17 mouse cellular contexts compared by ENCODE assay signal in genomic region chr10:127185101-127185500, GRCm38 (mm10). TPM values are rescaled to one million over a fixed set of nuclear protein-coding genes. Genes with fewer than 3 reads are reported as not detected.
DNase-seq lines count a peak whose midpoint lies in the region; ATAC-seq and TF ChIP-seq lines count a peak whose summit lies in the region.
"Had no signal": no experiment of that assay in that cellular context is flagged by ENCODE, and none has a peak within 500 bp of the region (broad histone marks: within the 10 kb centered on the region; RNA-seq: fewer than 3 reads in every experiment).

No protein-coding gene starts in this region.

- H3K36me3 ChIP-seq in forebrain, postnatal 0 days (ENCODE audit: insufficient read depth) = 0 out of 2 replicates have a peak, but pooled peaks cover 1% of the 10 kb centered on the region
- peaks cover 4% of the 10 kb centered on the region; the same call in 1 of the 2 replicates for H3K36me3 ChIP-seq in forebrain, embryonic 16.5 days (ENCODE audit: control insufficient read depth, insufficient read depth)
- H3K36me3 ChIP-seq in midbrain, embryonic 14.5 days (ENCODE audit: control insufficient read depth, insufficient read depth, low read length) = no peaks in the 10 kb centered on the region
- H3K36me3 ChIP-seq in midbrain, embryonic 15.5 days (replicated peaks) = no peaks in the 10 kb centered on the region
- H3K36me3 ChIP-seq in hindbrain, embryonic 12.5 days = 0 out of 2 replicates have a peak, but pooled peaks cover 4% of the 10 kb centered on the region

- WGBS in forebrain, postnatal 0 days = 72% methylated on average over 9 of the region's 9 CpGs
- 72% methylated on average over 9 of the region's 9 CpGs for WGBS in forebrain, embryonic 16.5 days
- WGBS in midbrain, embryonic 14.5 days = 76% methylated on average over 9 of the region's 9 CpGs
- WGBS in midbrain, embryonic 15.5 days = 71% methylated on average over 9 of the region's 9 CpGs
- WGBS in hindbrain, embryonic 12.5 days = 65% methylated on average over 9 of the region's 9 CpGs

- DNase-seq in forebrain, postnatal 0 days = peak; percentile 58
- DNase-seq in midbrain, embryonic 14.5 days = peak; percentile 50
- peak; percentile 20 for DNase-seq in CD4-positive helper T cell, adult 2 months (ENCODE audit: low read depth, low spot score)
- DNase-seq in brain, adult 2 months (ENCODE audit: low read depth, low spot score) = peak; percentile 82
- no peak for DNase-seq in kidney, adult 18-20 months
- DNase-seq: cerebellum, adult 9-10 months; gastrocnemius, adult 2 months; kidney, postnatal 36 days; lung, adult 18-20 months; spleen, adult 18-20 months had no signal

- H3K27me3 ChIP-seq in forebrain, postnatal 0 days (ENCODE audit: insufficient read depth, low read length) = peaks cover 2% of the 10 kb centered on the region
- H3K27me3 ChIP-seq in forebrain, embryonic 16.5 days (replicated peaks; ENCODE audit: control insufficient read depth, insufficient read depth, low read length) = peaks cover 3% of the 10 kb centered on the region; the same call in 1 of the 2 replicates
- peaks cover 6% of the 10 kb centered on the region for H3K27me3 ChIP-seq in midbrain, embryonic 14.5 days (ENCODE audit: control insufficient read depth, insufficient read depth, low read length)
- H3K27me3 ChIP-seq in midbrain, embryonic 15.5 days (replicated peaks) = peaks cover 16% of the 10 kb centered on the region
- peaks cover 31% of the 10 kb centered on the region for H3K27me3 ChIP-seq in hindbrain, embryonic 12.5 days
- H3K27me3 ChIP-seq: Patski had no signal

- H3K27ac ChIP-seq in forebrain, postnatal 0 days (ENCODE audit: low read depth, low read length) = no peak overlapping the region
- H3K27ac ChIP-seq in forebrain, embryonic 16.5 days (ENCODE audit: low read length) = no peak overlapping the region
- no peak overlapping the region for H3K27ac ChIP-seq in midbrain, embryonic 14.5 days (replicated peaks; ENCODE audit: low read depth, low read length)
- no peak overlapping the region for H3K27ac ChIP-seq in midbrain, embryonic 15.5 days
- no peak overlapping the region for H3K27ac ChIP-seq in hindbrain, embryonic 12.5 days
- H3K27ac ChIP-seq: gastrocnemius, adult 2 months; limb, embryonic 13.5 days had no signal

- H3K4me2 ChIP-seq in forebrain, postnatal 0 days (ENCODE audit: low read depth) = no peak overlapping the region
- H3K4me2 ChIP-seq in forebrain, embryonic 16.5 days (ENCODE audit: low read length) = no peak overlapping the region
- H3K4me2 ChIP-seq in midbrain, embryonic 14.5 days (ENCODE audit: low read length) = no peak overlapping the region
- no peak overlapping the region for H3K4me2 ChIP-seq in midbrain, embryonic 15.5 days
- H3K4me2 ChIP-seq in hindbrain, embryonic 12.5 days (replicated peaks) = no peak overlapping the region
- H3K4me2 ChIP-seq: heart, embryonic 12.5 days had no signal

- H3K4me1 ChIP-seq in forebrain, postnatal 0 days (ENCODE audit: insufficient read depth) = peaks cover 15% of the 10 kb centered on the region
- H3K4me1 ChIP-seq in forebrain, embryonic 16.5 days (replicated peaks; ENCODE audit: control insufficient read depth, insufficient read depth, low read length) = peaks cover 37% of the 10 kb centered on the region
- peaks cover 32% of the 10 kb centered on the region for H3K4me1 ChIP-seq in midbrain, embryonic 14.5 days (ENCODE audit: control insufficient read depth, insufficient read depth, low read length)
- H3K4me1 ChIP-seq in midbrain, embryonic 15.5 days = peaks cover 42% of the 10 kb centered on the region
- peaks cover 51% of the 10 kb centered on the region for H3K4me1 ChIP-seq in hindbrain, embryonic 12.5 days

- ATAC-seq in forebrain, postnatal 0 days = no peak
- ATAC-seq in forebrain, embryonic 16.5 days = no peak
- ATAC-seq in midbrain, embryonic 14.5 days (ENCODE audit: low FRiP score, low TSS enrichment) = no peak
- ATAC-seq in midbrain, embryonic 15.5 days (replicated peaks) = no peak
- ATAC-seq in hindbrain, embryonic 12.5 days (ENCODE audit: low FRiP score) = no peak
- ATAC-seq: inflammation-experienced regulatory T-cells, adult 6 months; Patski had no signal

- no peak for TF ChIP-seq CTCF in forebrain, postnatal 0 days (IDR thresholded peaks at IDR 0.05; ENCODE audit: low read depth)

- H3K4me3 ChIP-seq in forebrain, postnatal 0 days (ENCODE audit: low read depth, low read length) = no peak overlapping the region
- no peak overlapping the region for H3K4me3 ChIP-seq in forebrain, embryonic 16.5 days (replicated peaks; ENCODE audit: low read length)
- no peak overlapping the region for H3K4me3 ChIP-seq in midbrain, embryonic 14.5 days (replicated peaks; ENCODE audit: low read depth, low read length)
- no peak overlapping the region for H3K4me3 ChIP-seq in midbrain, embryonic 15.5 days
- H3K4me3 ChIP-seq in hindbrain, embryonic 12.5 days = no peak overlapping the region
- H3K4me3 ChIP-seq: gastrocnemius, adult 2 months; heart, embryonic 12.5 days; limb, embryonic 13.5 days had no signal

- no peak overlapping the region for H3K9ac ChIP-seq in forebrain, postnatal 0 days
- H3K9ac ChIP-seq in forebrain, embryonic 16.5 days (replicated peaks; ENCODE audit: low read depth, low read length) = no peak overlapping the region
- H3K9ac ChIP-seq in midbrain, embryonic 14.5 days (replicated peaks; ENCODE audit: low read length) = no peak overlapping the region
- H3K9ac ChIP-seq in midbrain, embryonic 15.5 days = no peak overlapping the region
- no peak overlapping the region for H3K9ac ChIP-seq in hindbrain, embryonic 12.5 days
- H3K9ac ChIP-seq: heart, embryonic 12.5 days had no signal

- H3K9me3 ChIP-seq in forebrain, postnatal 0 days (ENCODE audit: low read length) = no peaks in the 10 kb centered on the region
- no peaks in the 10 kb centered on the region for H3K9me3 ChIP-seq in forebrain, embryonic 16.5 days (ENCODE audit: control insufficient read depth, low read length)
- H3K9me3 ChIP-seq in midbrain, embryonic 14.5 days (ENCODE audit: control insufficient read depth, low read length) = no peaks in the 10 kb centered on the region
- H3K9me3 ChIP-seq in midbrain, embryonic 15.5 days = no peaks in the 10 kb centered on the region
- no peaks in the 10 kb centered on the region for H3K9me3 ChIP-seq in hindbrain, embryonic 12.5 days (replicated peaks)
- H3K9me3 ChIP-seq: limb, embryonic 13.5 days had no signal

RNA-seq across cellular contexts. Expression of gene Slc26a10, which starts 4.7 kb away (rescaled TPM):
- 0.10 TPM in 1 of 2 replicates, not detected in the other for total RNA-seq in forebrain, postnatal 0 days (2014; rRNA removed)
- 0.80 and 1.1 TPM in 2 replicates for polyA plus RNA-seq in forebrain, postnatal 0 days (2015; fragmentation: Nextera tagmentation; extraction: Ambion mirVana)
- 1.0 and 1.6 TPM in 2 replicates for polyA plus RNA-seq in forebrain, embryonic 16.5 days (2015; fragmentation: Nextera tagmentation; extraction: Ambion mirVana)
- 0.58 and 0.66 TPM in 2 replicates for polyA plus RNA-seq in midbrain, embryonic 14.5 days (2014; fragmentation: Nextera tagmentation; extraction: Ambion mirVana)
- polyA plus RNA-seq in midbrain, embryonic 15.5 days (2015; fragmentation: Nextera tagmentation; extraction: Ambion mirVana) = 0.94 and 0.98 TPM in 2 replicates
- polyA plus RNA-seq in hindbrain, embryonic 12.5 days (2016; fragmentation: Nextera tagmentation; extraction: Ambion mirVana) = 1.2 and 2.2 TPM in 2 replicates

RNA-seq across cellular contexts. Expression of gene Arhgef25, which starts 4.8 kb away (rescaled TPM):
- total RNA-seq in forebrain, postnatal 0 days (2014; rRNA removed) = 45.4 and 61.3 TPM in 2 replicates
- 14.8 and 16.9 TPM in 2 replicates for polyA plus RNA-seq in forebrain, postnatal 0 days (2015; fragmentation: Nextera tagmentation; extraction: Ambion mirVana)
- 32.3 and 33.0 TPM in 2 replicates for polyA plus RNA-seq in forebrain, embryonic 16.5 days (2015; fragmentation: Nextera tagmentation; extraction: Ambion mirVana)
- polyA plus RNA-seq in midbrain, embryonic 14.5 days (2014; fragmentation: Nextera tagmentation; extraction: Ambion mirVana) = 19.0 and 19.6 TPM in 2 replicates
- polyA plus RNA-seq in midbrain, embryonic 15.5 days (2015; fragmentation: Nextera tagmentation; extraction: Ambion mirVana) = 20.6 and 21.9 TPM in 2 replicates
- polyA plus RNA-seq in hindbrain, embryonic 12.5 days (2016; fragmentation: Nextera tagmentation; extraction: Ambion mirVana) = 52.2 and 61.4 TPM in 2 replicates

RNA-seq across cellular contexts. Expression of gene Dtx3, which starts 10.4 kb away (rescaled TPM):
- 198 and 245 TPM in 2 replicates for total RNA-seq in forebrain, postnatal 0 days (2014; rRNA removed)
- 175 and 178 TPM in 2 replicates for polyA plus RNA-seq in forebrain, postnatal 0 days (2015; fragmentation: Nextera tagmentation; extraction: Ambion mirVana)
- polyA plus RNA-seq in forebrain, embryonic 16.5 days (2015; fragmentation: Nextera tagmentation; extraction: Ambion mirVana) = 179 and 224 TPM in 2 replicates
- polyA plus RNA-seq in midbrain, embryonic 14.5 days (2014; fragmentation: Nextera tagmentation; extraction: Ambion mirVana) = 219 and 244 TPM in 2 replicates
- polyA plus RNA-seq in midbrain, embryonic 15.5 days (2015; fragmentation: Nextera tagmentation; extraction: Ambion mirVana) = 288 and 297 TPM in 2 replicates
- polyA plus RNA-seq in hindbrain, embryonic 12.5 days (2016; fragmentation: Nextera tagmentation; extraction: Ambion mirVana) = 199 and 203 TPM in 2 replicates

RNA-seq across cellular contexts. Expression of gene B4galnt1, which starts 20.1 kb away (rescaled TPM):
- total RNA-seq in forebrain, postnatal 0 days (2014; rRNA removed) = 87.9 and 94.4 TPM in 2 replicates
- polyA plus RNA-seq in forebrain, postnatal 0 days (2015; fragmentation: Nextera tagmentation; extraction: Ambion mirVana) = 87.3 and 87.8 TPM in 2 replicates
- polyA plus RNA-seq in forebrain, embryonic 16.5 days (2015; fragmentation: Nextera tagmentation; extraction: Ambion mirVana) = 41.5 and 45.8 TPM in 2 replicates
- 66.8 and 74.1 TPM in 2 replicates for polyA plus RNA-seq in midbrain, embryonic 14.5 days (2014; fragmentation: Nextera tagmentation; extraction: Ambion mirVana)
- 62.2 and 62.3 TPM in 2 replicates for polyA plus RNA-seq in midbrain, embryonic 15.5 days (2015; fragmentation: Nextera tagmentation; extraction: Ambion mirVana)
- 21.6 and 25.8 TPM in 2 replicates for polyA plus RNA-seq in hindbrain, embryonic 12.5 days (2016; fragmentation: Nextera tagmentation; extraction: Ambion mirVana)

RNA-seq across cellular contexts. Expression of gene Pip4k2c, which starts 26.3 kb away (rescaled TPM):
- 21.5 and 23.3 TPM in 2 replicates for total RNA-seq in forebrain, postnatal 0 days (2014; rRNA removed)
- polyA plus RNA-seq in forebrain, postnatal 0 days (2015; fragmentation: Nextera tagmentation; extraction: Ambion mirVana) = 17.8 and 20.1 TPM in 2 replicates
- polyA plus RNA-seq in forebrain, embryonic 16.5 days (2015; fragmentation: Nextera tagmentation; extraction: Ambion mirVana) = 26.7 and 28.4 TPM in 2 replicates
- polyA plus RNA-seq in midbrain, embryonic 14.5 days (2014; fragmentation: Nextera tagmentation; extraction: Ambion mirVana) = 12.5 and 14.6 TPM in 2 replicates
- 17.9 and 18.7 TPM in 2 replicates for polyA plus RNA-seq in midbrain, embryonic 15.5 days (2015; fragmentation: Nextera tagmentation; extraction: Ambion mirVana)
- polyA plus RNA-seq in hindbrain, embryonic 12.5 days (2016; fragmentation: Nextera tagmentation; extraction: Ambion mirVana) = 23.2 and 24.9 TPM in 2 replicates
